Mouse (Mus musculus): ENCODE results near the gene Cers2.

Cers2 gene

DNA sequence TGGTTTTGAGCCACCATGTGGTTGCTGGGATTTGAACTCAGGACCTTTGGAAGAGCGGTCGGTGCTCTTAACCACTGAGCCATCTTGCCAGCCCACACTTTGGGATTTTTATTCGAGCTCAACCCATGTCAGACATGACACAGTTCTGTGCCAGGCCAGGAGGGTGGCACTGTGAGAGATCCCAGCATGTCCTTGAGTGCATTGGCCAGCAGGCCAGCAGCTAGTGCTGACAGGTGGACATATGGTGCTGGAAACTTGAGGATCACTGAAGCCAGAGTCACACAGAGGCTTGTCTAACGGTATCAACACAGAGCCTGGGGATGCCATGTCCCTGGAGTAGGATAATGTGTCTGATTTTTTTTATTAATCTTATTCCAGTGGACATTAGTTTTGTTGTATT lies 25.2 kb upstream of the Cers2 start:
- CTCF ChIA-PET: interaction anchor here (0.6 kb wide), 1 partner anchor 27 kb away, joined by 6 read pairs; no protein-coding TSS in a partner anchor

DNA sequence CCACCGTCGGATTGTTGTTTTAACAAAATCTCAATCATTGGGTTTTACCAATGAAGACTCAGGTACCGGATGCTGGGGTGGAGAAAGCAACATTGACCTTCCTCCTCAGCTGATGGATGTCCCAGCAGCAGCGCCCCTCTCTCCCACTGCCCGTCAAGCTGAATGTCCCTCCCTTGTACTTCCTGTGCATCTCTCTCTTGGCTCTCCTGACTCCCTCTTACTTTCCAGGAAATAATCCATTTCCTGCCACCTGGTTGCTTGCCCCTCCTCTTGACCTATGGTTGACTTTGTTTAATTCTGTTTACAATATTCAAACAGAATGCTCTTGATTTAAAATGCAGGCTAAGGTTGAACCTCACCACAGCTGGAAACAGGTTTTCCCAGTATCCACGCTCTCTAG lies 24.4 kb upstream of the Cers2 start:
- CTCF ChIA-PET: no interaction called here

DNA sequence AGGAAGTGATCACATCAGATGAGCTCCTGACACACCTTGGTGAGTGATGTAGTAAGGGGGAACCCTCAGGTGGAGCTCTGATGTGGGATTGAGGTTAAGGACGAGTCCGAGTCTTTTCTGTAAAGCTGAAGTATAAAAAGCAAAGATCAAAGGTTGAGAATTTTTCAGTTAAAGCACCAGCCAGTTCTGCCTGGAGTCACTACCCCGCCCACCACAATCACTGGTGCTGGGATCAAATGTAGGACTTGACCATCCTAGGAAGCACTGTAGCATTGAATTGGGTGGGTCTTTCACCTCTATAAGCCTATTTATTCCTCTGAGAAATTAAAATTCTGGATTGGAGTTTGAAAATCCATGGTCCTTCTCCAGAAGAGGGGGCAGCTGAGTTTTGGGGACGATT lies 23.6 kb upstream of the Cers2 start:
- CTCF ChIA-PET: no interaction called here

DNA sequence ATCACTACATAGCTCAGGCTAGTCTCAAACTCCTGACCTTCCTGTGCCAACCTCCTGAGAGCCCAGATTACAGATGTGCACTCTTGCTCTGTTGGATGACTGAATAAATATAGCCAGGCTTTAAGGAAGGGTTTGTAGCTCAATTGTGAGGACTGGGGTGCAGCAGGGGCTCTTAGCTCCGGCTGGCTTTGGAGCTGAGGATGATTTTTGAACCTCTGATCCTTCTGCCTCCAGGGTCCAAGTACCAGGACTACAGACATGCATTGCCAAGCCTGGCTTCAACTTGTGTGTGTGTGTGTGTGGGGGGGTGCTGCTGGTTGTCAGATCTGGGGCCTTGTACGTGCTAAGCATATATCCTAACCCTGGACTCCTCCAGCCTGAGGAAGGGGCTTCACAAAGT lies 21.7 kb upstream of the Cers2 start:
- CTCF ChIA-PET: interaction anchor here (0.6 kb wide), 1 partner anchor 823 kb away, joined by 3 read pairs; no protein-coding TSS in a partner anchor

DNA sequence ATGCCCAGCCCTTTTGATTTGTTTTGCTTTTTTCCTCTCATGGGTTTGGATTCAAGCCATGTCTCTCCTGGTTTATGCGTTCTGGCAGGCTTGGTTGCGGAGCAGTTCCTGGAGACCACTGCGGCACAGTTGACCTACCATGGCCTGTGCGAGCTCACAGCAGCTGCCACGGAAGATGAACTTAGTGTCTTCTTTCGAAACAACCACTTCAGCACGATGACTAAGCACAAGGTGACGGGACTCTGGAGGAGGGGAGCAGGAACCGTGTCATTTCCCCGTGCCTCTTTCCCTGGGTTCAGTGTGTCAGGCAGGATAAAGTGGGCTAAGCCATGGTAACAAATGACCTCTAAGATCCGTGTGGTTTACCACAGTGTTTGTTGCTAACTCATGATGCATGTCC lies 21.1 kb upstream of the Cers2 start:
- CTCF ChIA-PET: no interaction called here

DNA sequence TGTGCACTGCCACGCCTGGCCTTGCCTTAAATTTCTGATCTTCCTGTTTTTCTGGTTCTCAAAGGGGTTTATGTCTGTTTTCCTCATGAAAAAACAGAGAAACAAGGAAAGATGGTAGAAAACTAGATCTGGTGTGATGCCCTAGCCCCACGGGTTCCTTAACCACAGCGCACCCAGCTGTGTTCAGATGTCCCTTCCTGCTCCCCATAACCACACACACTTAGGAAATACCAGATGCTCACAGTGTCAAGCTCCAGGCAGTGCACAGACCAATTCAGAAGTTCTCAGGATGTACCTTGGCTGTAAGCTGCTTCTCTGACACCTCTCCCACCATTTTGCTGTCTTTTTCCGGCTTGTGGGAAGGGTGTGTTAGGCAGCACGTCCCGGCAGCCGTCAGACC lies 20.3 kb upstream of the Cers2 start:
- CTCF ChIA-PET: no interaction called here

DNA sequence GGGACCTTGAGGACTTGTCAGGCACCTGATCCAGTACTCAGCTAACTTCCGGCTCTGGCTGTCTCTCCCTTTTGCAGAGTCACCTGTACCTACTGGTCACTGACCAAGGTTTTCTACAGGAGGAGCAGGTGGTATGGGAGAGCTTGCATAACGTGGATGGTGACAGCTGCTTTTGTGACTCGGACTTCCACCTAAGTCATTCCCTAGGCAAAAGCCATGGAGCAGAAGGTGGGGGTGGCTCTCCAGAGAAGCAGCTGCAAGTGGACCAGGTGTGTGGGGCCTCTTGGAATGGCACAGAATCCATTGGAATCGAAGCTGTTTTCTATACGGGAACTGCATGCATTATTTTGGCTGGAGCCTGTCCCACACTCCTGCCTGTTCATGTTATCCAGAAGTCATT lies 19.9 kb upstream of the Cers2 start:
- CTCF ChIA-PET: no interaction called here

DNA sequence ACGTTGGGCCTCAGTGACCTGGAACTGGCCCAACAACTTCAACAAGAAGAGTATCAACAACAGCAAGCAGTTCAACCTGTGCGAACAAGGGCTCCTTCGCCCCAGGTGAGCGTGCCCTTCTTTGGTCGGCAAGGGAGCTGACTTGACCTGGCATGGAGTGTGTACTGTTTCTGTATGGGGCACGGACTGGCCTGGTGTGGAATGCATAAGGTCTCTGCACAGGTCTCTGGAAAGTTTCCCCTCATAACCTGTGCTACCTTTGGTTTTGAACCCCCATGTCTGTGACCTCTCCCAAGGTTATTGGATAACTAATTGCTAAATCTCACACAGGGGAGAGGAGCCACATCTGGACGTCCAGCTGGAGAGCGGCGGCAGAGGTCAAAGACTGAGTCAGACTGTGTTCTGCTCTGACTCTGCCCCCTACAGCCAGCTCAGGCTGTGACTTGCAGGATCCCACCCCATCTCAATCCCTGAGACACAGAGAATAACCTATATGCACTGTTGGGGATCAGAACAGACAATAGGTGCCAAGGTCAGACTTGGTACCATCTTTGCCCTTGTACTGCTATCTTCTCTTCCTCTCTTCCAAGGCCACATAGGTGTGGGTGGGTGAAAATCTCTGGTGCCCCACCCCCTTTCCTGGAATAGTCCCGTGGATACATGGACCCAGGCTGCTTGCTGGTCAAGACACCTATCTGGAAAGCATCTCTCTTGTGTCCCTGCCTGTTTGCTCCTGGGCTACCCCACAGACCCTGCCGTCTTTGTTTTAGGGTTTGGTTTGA lies 19.1 kb upstream of the Cers2 start:
- CTCF ChIA-PET: no interaction called here

DNA sequence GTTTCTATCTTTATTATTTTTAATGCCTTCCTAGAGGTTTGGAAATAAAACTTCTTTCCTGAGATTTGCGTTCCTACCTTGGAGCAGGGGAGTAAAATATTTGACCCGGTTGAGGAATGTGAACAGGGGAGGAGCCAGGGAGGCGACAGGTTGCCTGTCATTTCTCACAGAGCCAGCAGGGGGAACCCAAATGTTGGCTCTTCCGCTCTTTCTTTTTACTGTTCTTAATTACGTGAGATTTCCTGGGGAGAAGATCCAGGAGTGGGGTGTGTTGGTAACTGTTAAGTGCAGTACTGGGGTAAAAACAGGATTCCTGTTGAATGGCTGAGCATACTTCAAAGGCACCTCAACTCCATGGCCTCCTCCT lies 18.5 kb upstream of the Cers2 start:
- CTCF ChIA-PET: no interaction called here

DNA sequence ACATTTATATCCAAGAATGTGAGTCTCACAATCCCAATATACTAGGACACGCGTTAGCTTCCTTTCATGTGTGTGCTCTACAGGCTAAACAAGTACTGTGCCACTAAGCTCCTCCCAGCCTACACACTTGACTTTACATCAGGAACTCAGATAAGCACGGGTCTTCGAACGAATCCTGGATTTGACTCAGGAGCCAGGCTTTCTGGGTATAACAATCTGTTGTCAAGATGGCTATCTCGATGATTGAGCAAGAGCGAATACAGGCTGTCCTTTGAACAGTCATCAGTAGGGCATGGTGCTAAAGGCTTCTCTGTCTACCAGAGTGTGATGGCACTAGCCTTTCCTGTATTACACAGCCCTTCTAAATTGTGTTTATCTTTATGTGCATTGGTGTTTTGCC lies 16.6 kb upstream of the Cers2 start:
- CTCF ChIA-PET: no interaction called here

DNA sequence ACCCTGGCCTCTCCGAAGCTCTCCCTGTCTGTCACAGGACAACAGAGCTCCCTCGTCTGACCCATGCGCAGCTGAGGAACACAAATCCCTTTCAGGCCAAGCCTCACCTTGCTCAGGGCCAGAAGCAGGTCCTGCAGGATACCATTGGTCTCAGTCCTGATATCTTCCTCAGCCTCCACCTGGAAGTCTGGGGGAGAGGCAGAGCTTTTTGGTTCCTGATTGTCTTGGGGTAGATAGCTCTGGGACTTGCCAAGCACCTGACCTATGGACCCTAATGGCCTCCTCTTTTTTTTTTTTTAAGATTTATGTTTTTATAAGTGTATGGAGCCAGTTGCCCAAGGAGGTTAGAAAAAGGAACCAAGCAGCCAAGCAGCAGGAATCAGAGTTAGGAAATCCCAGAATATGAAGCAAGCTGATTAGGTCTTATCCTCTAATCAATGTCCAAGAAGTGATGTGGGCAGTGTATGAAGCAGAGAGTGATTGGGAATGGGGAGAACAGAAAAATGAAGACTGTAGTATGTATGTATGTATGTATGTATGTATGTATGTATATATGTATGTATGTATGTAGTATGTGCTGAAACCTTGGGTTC lies 13.3 kb upstream of the Cers2 start:
- CTCF ChIA-PET: no interaction called here

DNA sequence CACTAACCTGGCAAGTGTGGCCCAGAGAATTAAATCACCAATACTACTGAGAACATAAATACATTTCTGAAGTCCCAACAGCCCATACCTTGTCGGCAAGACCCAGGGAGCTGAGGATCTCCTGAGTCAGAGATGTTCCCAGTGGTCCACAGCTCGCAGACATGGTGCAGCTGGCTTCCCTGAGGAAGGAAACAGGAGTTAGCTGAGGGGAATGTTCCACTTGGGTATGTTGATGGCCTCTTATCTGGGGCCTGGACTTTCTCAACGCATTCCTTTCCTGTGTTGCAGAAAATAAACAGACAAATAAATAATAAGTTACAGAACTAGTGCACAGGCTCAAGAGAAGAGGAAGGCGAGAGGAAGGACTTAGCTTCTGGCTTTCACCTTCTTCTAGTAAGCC lies 8.3 kb upstream of the Cers2 start:
- CTCF ChIA-PET: no interaction called here

DNA sequence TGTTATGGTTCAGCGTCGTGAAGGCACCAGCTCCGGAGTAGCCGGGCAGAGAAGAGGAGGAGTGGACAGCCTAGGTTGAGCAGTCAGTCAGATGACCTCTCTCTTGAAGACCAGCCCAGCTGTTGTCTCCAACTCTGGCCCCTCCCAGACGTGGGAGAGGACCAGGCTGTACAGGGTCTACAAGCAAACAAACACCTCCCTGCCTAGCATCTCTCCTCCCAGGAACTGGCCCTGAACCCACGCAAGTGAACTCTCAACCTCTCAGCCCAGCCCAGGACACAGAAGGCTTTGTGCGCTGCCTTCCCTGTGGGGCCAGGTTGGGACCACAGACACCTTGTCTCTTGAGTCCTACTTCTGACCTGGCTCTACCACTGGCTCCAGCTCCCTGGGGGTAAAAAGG lies 7.5 kb upstream of the Cers2 start, which contains the start of gene Anxa9:
Anxa9 (minus strand) TSS at position 77 of the 400 bp plus-strand sequence.
- CTCF ChIA-PET: interaction anchor here (0.6 kb wide), 1 partner anchor 31 kb away, joined by 4 read pairs; no protein-coding TSS in a partner anchor

DNA sequence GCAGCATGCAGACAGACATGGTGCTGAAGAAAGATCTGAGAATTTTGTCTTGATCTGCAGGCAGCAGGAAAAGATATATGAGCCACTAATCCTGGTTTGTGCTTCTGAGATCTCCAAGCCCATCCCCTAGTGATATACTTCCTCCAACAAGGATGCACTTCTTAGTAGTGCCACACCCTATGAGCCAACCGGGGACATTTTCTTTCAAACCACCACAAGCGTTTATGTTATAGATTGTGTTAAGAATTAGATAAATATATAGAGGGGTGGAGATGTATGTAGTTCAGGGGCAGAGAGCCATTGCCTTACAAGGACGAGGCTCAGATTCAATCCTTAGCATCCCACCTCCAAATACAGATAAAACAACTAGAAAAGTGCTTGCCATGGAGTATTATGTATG lies 4.1 kb upstream of the Cers2 start:
- CTCF ChIA-PET: no interaction called here

DNA sequence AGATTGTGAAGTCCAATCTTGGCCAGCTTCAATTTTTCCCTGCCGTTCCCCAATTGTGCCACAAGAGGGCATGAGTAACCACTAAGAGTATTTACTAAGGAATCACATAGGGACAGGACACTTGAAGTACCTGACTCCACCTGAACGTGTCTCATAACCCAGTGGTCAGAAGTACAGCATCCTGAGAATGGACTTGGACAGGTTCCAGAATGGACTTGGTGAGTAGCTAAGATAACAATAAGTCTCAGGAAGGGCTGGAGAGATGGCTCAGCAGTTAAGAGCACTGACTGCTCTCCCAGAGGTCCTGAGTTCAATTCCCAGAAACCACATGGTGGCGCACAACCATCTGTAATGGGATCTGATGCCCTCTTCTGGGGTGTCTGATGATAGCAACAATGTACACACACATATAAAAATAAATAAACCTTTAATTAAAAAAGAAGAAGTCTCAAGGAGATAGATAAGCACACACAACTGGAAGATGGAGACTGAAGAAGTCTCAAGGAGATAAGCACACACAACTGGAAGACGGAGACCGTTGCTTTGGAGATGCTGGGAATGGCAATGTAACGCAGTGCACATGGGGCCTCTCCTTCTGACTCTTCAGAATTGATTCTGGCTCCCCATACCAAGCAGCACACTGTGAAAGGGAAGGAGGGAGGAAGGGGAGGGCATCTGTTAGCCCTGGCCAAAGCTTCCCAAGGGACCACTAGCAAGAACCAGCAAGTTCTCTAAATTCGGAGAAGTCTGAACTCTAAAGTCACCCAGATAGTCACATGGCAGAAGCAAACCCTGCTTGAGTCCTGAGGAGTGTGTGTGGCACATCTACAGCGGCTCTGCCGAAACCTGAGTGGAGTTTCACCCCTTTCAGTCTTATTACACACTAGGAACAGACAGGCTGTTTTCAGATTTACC lies 3.4 kb upstream of the Cers2 start:
- CTCF ChIA-PET: no interaction called here

DNA sequence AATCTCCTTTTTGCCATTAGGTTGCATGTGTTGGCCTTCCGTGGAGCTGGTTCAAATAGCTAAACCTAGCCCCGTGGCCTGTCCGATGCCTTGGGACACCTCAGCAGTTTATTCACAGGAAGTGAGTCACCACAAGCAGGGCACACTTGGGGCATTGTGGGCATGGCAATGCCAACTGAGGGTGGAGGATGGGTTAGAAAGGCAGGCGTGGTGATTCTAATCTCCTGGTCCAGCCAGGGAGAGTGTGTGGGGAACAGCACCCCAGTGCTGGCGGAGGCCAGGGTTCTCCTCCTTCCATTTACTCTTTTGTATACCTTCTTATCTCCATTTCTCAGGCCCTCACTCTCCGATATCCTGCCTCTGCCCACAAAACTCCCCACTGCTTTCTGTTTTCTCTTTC lies 2.0 kb upstream of the Cers2 start:
- CTCF ChIA-PET: interaction anchor here (0.7 to 0.9 kb wide), 2 partner anchors 50 to 654 kb away, joined by 3 to 5 read pairs; no protein-coding TSS in a partner anchor

DNA sequence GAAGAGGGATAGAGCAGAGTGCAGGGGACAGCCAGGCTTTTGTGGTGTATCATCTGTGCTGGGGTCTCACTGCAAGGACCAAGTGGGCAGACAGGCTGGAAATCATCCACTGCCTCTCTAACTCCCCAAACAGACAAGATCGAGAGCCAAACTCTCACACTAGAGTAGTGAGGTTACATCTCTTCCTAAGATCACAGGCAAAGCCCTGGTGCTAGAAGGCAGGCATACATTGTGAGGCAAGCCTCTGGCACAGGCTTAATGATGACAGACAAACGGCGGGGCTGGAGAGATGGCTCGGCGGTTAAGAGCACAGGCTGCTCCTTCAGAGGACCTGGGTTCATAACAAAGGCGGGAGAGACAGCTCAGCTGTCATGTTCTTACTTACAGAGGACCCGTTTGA lies 1.1 kb upstream of the Cers2 start:
- CTCF ChIA-PET: interaction anchor here (0.9 kb wide), 1 partner anchor 653 kb away, joined by 5 read pairs; no protein-coding TSS in a partner anchor

DNA sequence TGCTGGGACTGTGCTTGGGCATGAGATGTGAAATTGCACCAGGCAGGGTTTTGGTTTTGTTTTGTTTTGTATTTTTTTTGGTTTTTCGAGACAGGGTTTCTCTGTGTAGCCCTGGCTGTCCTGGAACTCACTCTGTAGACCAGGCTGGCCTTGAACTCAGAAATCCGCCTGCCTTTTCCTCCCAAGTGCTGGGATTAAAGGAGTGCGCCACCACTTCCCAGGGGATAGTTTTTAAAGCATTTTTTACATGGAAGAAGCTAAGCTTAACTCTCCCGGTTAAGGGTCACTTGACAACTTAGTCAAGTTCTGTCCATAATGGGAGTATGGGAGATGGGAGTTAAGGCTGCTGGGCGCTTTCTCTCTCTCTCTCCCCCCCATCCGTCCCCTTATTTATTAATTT lies 516 bp upstream of the Cers2 start:
- CTCF ChIA-PET: interaction anchor here (0.7 kb wide), 1 partner anchor 42 kb away, joined by 3 read pairs; no protein-coding TSS in a partner anchor

DNA sequence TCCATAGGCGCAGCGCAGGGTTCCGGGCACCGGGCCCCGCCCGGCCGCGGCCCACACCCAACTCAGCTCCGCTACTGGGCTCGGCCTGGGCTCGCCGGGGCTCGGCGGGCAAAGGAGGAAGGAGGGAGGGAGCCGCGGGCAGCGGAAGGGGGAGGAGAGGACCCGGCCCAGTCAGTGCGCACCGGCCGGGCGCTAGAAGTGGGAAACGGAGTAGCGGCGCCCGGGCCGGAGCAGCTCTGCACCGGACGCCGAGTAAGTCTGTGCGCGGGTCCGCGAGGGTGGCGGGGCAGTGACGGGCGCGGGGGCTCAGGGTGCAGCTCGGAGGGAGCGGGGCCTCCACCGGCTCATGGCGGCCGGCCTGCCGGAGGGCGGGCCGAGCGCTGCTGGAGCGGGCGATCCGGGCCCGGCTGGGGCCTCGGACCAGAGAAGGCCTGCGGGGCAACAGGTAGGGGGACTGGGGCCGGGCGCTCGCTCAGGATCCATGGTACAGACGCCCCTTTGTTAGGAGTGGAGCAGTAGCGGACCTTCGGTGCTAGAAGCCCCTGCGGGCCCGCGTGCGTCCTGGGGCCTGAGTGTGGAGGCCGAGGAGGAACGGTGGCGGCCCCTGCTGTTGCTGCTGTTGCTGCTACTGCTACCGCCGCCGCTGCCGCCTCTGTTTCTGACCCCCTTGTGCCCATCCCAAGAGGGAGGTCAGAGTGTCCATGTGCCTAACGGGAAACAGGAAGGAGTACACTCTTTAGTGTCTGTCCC lies 678 bp downstream of the Cers2 start:
- CTCF ChIA-PET: no interaction called here

DNA sequence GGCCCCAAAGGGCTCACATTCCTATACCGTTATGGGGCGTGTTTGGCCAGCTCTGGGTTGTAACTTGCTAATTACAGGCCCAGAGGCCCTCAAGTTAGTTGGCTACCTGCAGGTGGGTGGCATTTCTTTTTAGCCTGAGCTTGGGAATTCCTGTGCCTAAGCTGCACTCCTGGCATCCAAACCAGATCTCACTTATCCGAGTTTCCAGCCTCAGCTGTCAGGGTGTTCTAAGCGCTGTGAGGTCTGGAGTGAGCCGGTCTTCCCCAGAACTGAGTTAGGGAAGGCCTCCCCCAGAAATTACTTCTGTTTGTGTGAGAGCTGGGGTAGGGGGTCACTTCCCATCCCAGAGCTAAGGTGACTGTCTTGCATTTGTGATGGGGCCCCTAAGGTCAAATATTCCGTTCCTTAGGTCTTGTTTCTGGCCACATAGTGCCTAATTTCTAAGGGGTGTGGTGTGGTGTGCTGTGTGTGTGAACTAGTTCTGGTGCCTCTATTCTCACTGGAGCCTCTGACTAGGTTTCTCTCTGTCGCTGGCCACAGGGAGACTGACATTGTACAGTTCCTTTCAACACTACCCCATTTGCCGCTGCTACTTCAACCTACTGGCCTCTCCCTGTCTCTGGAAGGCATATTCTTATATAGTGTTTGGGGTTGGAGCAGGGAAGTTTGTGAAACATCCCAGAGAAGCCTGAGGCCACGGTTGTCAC lies 1.4 kb downstream of the Cers2 start:
- CTCF ChIA-PET: no interaction called here

DNA sequence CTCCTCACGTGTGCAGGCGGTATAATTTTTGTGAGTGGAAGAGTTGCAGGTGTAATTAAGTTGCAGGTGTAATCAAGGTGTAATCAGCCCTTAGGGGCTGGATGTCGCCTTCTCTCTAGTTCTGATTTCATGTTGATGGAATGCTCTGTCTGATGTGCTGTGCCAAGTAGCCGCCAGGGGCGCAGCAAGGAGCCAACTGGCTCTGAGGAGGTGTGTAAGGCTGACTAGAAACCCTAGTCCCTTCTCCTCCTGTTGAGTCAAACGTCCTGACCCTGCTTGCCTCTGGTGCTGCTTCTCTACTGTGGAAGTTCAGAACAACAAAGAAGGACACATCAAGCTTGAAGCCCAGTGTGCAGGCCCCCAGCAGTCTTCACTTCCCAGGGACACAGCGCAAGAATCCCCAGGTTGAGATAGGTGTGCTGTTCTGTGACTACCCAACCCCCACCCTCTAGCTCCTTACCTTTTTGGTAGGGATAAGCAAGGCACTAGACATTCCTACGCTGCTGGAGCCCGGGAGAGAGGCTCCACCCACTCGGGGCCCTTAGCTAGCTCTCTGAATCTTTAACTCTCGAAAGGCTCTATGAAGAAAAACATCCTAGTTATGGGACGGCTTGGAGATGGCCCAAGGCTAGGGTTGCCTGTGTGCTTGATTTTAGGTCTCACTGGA lies 3.0 kb downstream of the Cers2 start:
- CTCF ChIA-PET: no interaction called here

All from spleen, embryonic (tissue).